Mouse (Mus musculus) monocyte, adult 2 months (primary cell): Measurements from ENCODE around the gene Chd9.

Source experiments
- DNase-seq, 2 experiments: peaks; one replicate each; pipeline ENCODE4 v3.0.0; 2022; ENCODE audit warnings: low spot score in 2 of 2, low read depth in 1 of 2

Chd9 gene

GRCm38 (mm10) chr8:91070275-91070859, 242.2 kb downstream of the Chd9 start:
- peak; percentile 38 to 71 for DNase-seq

GRCm38 (mm10) chr8:91077077-91077867, 249.1 kb downstream of the Chd9 start:
- DNase-seq: no peak

DNA sequence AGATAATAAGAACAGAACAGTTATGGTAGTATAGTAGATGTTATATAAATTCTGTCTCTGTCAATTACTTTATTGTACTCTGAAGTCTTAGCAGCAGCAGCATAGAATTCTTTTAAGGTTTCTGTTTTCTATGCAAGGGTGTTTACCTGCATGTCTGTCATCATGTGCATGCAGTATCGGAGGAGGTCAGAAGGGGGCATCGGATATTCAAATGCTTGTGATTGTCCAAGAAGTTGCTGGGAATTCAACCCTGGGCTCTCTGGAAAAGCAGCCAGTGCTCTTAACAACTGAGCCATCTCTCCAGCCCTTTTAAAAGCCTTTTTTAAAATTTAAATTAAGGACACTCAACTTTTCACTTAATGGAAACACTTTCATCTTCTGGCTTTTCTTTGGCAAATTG, 251.5 kb downstream of the Chd9 start:
- DNase-seq: no peak

DNA sequence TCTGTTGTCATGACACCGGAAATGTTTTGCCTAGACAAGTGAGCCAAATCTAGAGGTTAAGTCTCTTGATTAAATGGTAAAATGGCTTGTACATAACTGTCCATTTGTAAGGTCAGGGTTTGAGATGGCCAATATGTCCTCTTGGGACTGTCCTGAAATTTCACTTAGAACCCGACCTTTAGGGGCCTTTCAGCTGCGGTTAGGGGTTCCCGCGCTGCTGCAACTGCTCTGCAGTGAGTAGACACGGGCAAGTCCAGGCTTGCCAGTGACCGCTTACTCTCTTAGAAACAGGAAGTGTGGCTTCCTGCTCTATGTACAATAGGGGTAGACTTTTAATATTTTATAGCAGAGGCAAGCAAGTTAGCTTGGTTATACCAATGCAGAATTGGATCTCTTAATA, 253.8 kb downstream of the Chd9 start:
- peak in 1 of 2 experiments; percentile 24 for DNase-seq

- no peak for DNase-seq
These were observed 254.3 kb downstream of the Chd9 start for GRCm38 (mm10) chr8:91082428-91082827.

- DNase-seq: no peak
These were observed 260.3 kb downstream of the Chd9 start for GRCm38 (mm10) chr8:91088452-91088851.

DNA sequence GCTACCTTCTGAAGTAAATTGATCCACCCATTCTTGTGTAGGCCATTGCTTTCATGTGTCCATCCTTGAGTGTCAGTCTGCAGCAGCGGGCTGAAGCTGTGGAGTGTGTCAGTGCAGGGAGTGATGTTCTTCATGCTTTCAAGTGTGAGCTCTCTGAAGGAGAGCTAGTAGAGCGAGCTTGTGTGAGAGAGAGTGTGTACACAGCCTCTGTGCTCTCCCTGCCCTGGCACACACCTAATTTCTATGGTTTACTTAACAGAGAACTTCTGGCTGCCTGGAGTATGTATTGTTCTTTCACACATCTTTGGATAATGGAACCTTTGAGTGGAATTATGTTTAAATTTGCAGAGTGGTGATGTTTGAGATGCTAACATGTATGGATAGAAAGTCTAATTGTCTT, 261.4 kb downstream of the Chd9 start:
- DNase-seq: no peak

DNA sequence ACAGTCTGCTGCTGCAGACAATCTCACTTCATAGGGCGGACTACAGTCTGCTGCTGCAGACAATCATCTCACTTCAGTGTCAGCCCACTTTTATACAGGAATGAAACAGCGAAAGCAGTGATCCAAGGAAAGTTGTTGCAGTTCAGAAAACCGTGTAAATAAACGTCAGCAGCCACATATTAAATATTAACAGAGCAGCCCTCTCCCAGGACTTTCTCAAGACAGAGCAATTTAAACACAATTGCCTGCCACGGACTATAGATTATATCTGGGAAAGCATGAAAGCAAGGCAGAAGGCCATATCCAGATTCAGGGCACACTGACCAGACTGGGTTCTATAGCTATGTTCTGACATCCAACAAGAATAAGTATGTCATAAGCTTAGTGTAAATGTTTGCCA, 266.0 kb downstream of the Chd9 start:
- no peak for DNase-seq

GRCm38 (mm10) chr8:91098106-91098505, 270.0 kb downstream of the Chd9 start:
- no peak for DNase-seq
